Mouse (Mus musculus): ENCODE measurements around the gene Pard3b.

DNA sequence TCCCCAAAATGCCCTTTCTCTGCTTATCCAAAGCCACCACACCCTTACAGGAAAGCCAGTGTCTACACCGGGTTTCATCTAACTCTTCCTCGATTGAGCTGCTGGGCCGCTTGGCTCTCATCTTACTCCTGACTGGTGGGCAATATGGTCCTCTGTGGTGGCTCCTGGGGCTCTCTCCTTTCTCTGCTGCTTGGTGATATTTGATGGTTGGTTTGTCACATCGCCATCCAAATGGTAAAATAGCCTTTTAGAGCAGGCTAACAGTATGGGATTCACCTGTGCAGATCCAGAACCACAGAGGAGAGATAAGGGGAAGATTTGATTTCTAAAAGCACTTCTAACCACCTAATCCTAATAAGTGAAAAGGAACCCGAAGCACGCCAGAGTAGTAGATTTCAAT lies 986.2 kb downstream of the Pard3b start:
- TF ChIP-seq POLR2A (IDR thresholded peaks at IDR 0.05; ENCODE audit: borderline replicate concordance, extremely low read depth, low read depth, low read length) (no peak), CTCF (IDR thresholded peaks at IDR 0.05; ENCODE audit: insufficient read depth, low read length) (no peak)
